Mouse (Mus musculus) embryonic fibroblast, embryonic 13.5 days (primary cell): ENCODE measurements around the gene Gcgr.

Experiments
- CTCF ChIP-seq: IDR thresholded peaks from 2 replicates; pipeline ENCODE4 v1.5.1; 2011; ENCODE audit warnings: mild to moderate bottlenecking, control low read depth, low read length, moderate library complexity, borderline replicate concordance; ENCODE audit not compliant: insufficient read depth
- POLR2A ChIP-seq: IDR thresholded peaks from 2 replicates; pipeline ENCODE4 v1.6.1; 2011; ENCODE audit warnings: low read depth, mild to moderate bottlenecking, control low read depth, low read length, moderate library complexity

DNA sequence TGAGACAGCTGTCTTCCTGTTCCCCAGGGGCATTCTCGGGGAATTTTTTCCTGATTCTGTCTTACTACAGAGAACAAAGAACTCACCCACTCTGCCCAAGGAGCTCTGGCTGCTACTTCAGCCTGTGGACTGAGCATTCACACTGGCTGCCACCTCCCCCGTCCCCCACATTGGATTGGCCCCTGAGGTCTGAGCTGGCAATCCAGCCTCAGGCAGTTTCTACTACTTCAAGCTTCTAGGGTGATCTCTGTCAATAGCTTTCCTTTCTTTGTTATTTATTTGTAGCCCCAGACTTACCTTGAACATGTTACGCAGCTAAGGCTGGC is 37.7 kb upstream of the Gcgr start:
- TF ChIP-seq POLR2A = no peak
- no peak for TF ChIP-seq CTCF
